Mouse (Mus musculus): ENCODE measurements around the gene Mvb12b. TPM values are rescaled to one million over a fixed set of nuclear protein-coding genes. Genes with fewer than 3 reads are reported as not detected.

Mvb12b gene
- total RNA-seq (2023), result 1 to 10 TPM; 1.1 to 4.1 TPM

DNA sequence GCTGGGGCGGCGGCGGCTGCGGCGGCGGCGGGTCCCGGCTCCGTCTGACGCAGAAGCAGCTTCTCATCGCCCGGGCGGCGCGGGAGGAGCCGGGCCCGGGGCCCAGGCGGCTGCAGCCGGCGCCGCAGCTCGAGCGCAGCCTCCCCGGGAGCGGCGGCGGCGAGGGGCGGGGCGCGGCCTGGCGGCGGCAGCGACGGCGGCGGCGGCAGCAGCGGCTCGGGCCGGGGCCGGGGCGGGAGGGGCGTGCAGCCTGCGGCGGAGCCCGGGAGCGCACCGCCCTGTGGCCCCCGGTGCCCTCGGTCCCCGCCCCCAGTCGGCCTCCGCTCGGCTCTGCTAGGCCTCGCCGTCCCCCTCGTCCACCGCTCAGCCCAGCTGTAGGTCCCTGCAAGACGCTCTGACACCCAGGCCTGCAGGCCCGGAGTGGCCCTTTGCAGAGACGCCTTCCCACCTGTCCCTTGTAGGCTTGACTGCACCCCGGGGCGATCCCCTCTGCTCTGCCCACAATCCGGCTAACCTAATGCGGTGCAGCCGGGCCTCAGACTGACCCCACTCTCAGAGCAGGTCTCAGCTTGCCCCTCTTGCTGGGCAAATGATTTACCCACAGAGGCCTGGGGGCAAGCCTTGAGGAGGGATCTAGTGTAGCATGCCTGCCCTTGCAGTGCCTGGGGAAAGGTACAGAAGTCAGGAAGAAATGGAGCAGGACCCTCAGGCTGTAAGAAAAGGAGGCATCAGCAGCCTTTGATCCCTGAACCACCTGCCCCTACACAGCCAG is at the start of gene Mvb12b:
Gene Mvb12b, minus strand, starts transcription at position 619 of the 772 bp plus-strand sequence.

Other genes starting within 250 kb of the Mvb12b start
- not detected for gene Lmx1b, start 247.4 kb downstream of the Mvb12b start, total RNA-seq (2023)